Mouse (Mus musculus): ENCODE data around the gene Pde9a.

- TF ChIP-seq CTCF (conservative IDR thresholded peaks at IDR 0.05; ENCODE audit: low read length), result no peak
- no peak for TF ChIP-seq NANOG (IDR thresholded peaks at IDR 0.05; ENCODE audit: borderline replicate concordance, low read length)
- no peak for TF ChIP-seq POU5F1 (IDR thresholded peaks at IDR 0.05; ENCODE audit: borderline replicate concordance, low read length)
Measured at GRCm38 (mm10) chr17:31355792-31356502, 30.1 kb upstream of the Pde9a start.

Data from E14TG2a.4 (cell line).